Mouse (Mus musculus) ES-Bruce4 (cell line): ENCODE results near the gene Caml.

Source experiments
- CTCF ChIP-seq: IDR thresholded peaks from one replicate; pipeline ENCODE4 v1.8.1; 2011; ENCODE audit warnings: low read depth, low read length
- POLR2A ChIP-seq: IDR thresholded peaks from one replicate; pipeline ENCODE4 v1.8.1; 2011; ENCODE audit warnings: low read length; ENCODE audit not compliant: insufficient read depth

- TF ChIP-seq POLR2A = no peak
- no peak for TF ChIP-seq CTCF
These were observed 29.5 kb upstream of the Caml start for GRCm38 (mm10) chr13:55593254-55593747.
